Mouse (Mus musculus) forebrain, embryonic 10.5 days (tissue): ENCODE results near the gene Abl2. TPM values are rescaled to one million over a fixed set of nuclear protein-coding genes. Genes with fewer than 3 reads are reported as not detected.

Experiments
- polyA plus RNA-seq: library from polyadenylated mRNA; unstranded; fragments of >200 nt; fragmentation: Nextera tagmentation; extraction: Ambion mirVana; gene quantifications from 2 replicates; pipeline ENCODE4 v1.2.1, GENCODE M21; 2016

Abl2 gene
- polyA plus RNA-seq, 1 experiment from 2014 or later: 5.0 TPM

Other genes with a start within 250 kb of the Abl2 start
- gene Nphs2, start 248.1 kb upstream of the Abl2 start, polyA plus RNA-seq: not detected in 2 replicates
- 894 and 925 TPM in 2 replicates for gene Gm2000, start 192.7 kb upstream of the Abl2 start, polyA plus RNA-seq
- 0.09 and 0.17 TPM in 2 replicates for gene Axdnd1, start 137.6 kb upstream of the Abl2 start, polyA plus RNA-seq
- 30.9 and 34.1 TPM in 2 replicates for gene Soat1, start 84.5 kb upstream of the Abl2 start, polyA plus RNA-seq
- gene Gm10031, start 34.8 kb upstream of the Abl2 start, polyA plus RNA-seq: 0.20 and 0.56 TPM in 2 replicates
- 5.4 and 6.2 TPM in 2 replicates for gene Tor3a, start 115.6 kb downstream of the Abl2 start, polyA plus RNA-seq
- gene Fam20b, start 160.3 kb downstream of the Abl2 start, polyA plus RNA-seq: 16.4 and 17.5 TPM in 2 replicates